Mouse (Mus musculus) ES-E14 (cell line): ENCODE measurements around the gene Krt8. TPM values are rescaled to one million over a fixed set of nuclear protein-coding genes. Genes with fewer than 3 reads are reported as not detected.

Experiments
- DNase-seq: peaks from one replicate; pipeline ENCODE4 v3.0.0-alpha.2; 2013; ENCODE audit warnings: low read depth, low spot score
- H3K27ac ChIP-seq: 2 replicates; pipeline ENCODE4 v1.5.1; 2012; ENCODE audit warnings: low read depth, mild to moderate bottlenecking, low read length, moderate library complexity, mixed read lengths; ENCODE audit not compliant: poor library complexity, insufficient read depth, severe bottlenecking
- H3K36me3 ChIP-seq: 2 replicates; pipeline ENCODE4 v1.6.1; 2012; ENCODE audit warnings: mild to moderate bottlenecking, low read length, moderate library complexity, mixed read lengths; ENCODE audit not compliant: control insufficient read depth, poor library complexity, insufficient read depth, severe bottlenecking
- H3K4me1 ChIP-seq, 2 experiments: fragments of 150-350 bp in 1 of 2; sonication (generic) in 1 of 2; 2 replicates each; pipeline ENCODE4 v1.6.1; 2012; ENCODE audit warnings: low read length in 2 of 2, mild to moderate bottlenecking in 1 of 2, mixed read lengths in 1 of 2; ENCODE audit not compliant: control insufficient read depth in 2 of 2, insufficient read depth in 2 of 2, poor library complexity in 1 of 2
- H3K4me3 ChIP-seq, 2 experiments: fragments of 150-350 bp in 1 of 2; sonication (generic) in 1 of 2; 2 replicates each; pipeline ENCODE4 v1.5.1; 2012; ENCODE audit warnings: low read length in 2 of 2, low read depth in 1 of 2, mild to moderate bottlenecking in 1 of 2, mixed read lengths in 1 of 2; ENCODE audit not compliant: insufficient read depth in 1 of 2, poor library complexity in 1 of 2, severe bottlenecking in 1 of 2
- H3K9ac ChIP-seq: 2 replicates; pipeline ENCODE4 v1.6.1; 2012; ENCODE audit warnings: low read depth, mild to moderate bottlenecking, low read length, mixed read lengths; ENCODE audit not compliant: poor library complexity, insufficient read depth, severe bottlenecking
- H3K9me3 ChIP-seq: fragments of 150-350 bp; sonication (generic); 2 replicates; pipeline ENCODE4 v1.6.1; 2012; ENCODE audit warnings: low read depth, mild to moderate bottlenecking, low read length; ENCODE audit not compliant: control insufficient read depth, insufficient read depth
- CHD2 ChIP-seq: IDR thresholded peaks from 2 replicates; pipeline ENCODE4 v1.6.1; 2014; ENCODE audit warnings: mild to moderate bottlenecking, low read depth, low read length, inconsistent platforms
- HCFC1 ChIP-seq: IDR thresholded peaks from 2 replicates; pipeline ENCODE4 v1.6.1; 2012; ENCODE audit warnings: low read length, inconsistent platforms, borderline replicate concordance; ENCODE audit not compliant: insufficient read depth
- MAFK ChIP-seq: IDR thresholded peaks from 2 replicates; pipeline ENCODE4 v1.6.1; 2014; ENCODE audit warnings: mild to moderate bottlenecking, low read depth, low read length, inconsistent platforms; ENCODE audit not compliant: insufficient read depth
- ZC3H11A ChIP-seq: IDR thresholded peaks from 2 replicates; pipeline ENCODE4 v1.6.1; 2012; ENCODE audit warnings: low read depth, mild to moderate bottlenecking, inconsistent platforms, low read length, borderline replicate concordance
- ZNF384 ChIP-seq: IDR thresholded peaks from 2 replicates; pipeline ENCODE4 v1.6.1; 2012; ENCODE audit warnings: low read depth, low read length, inconsistent platforms
- in situ Hi-C, 2 experiments: fragments of 600-800 bp; cut with MboI; formaldehyde crosslinking; loops; one replicate each; pipeline ENCODE4 v1.15.1; 2025; ENCODE audit warnings: low sequenced_read_pairs in 2 of 2, inconsistent platforms in 1 of 2; ENCODE audit not compliant: unreplicated experiment in 2 of 2
- total RNA-seq: library from RNA; depleted of rRNA; stranded (reverse); fragments of 300-350 nt; gene quantifications from 2 replicates; pipeline ENCODE4 v1.2.3, GENCODE M21; 2012

Krt8 gene
- total RNA-seq, 1 experiment: 451 TPM

GRCm38 (mm10) chr15:101984746-101985145, 19.5 kb downstream of the Krt8 start:
- H3K27ac ChIP-seq: no peak overlapping the region
- no peak overlapping the region for H3K4me3 ChIP-seq
- H3K9me3 ChIP-seq: no peaks in the 10 kb centered on the region
- no peaks in the 10 kb centered on the region for H3K36me3 ChIP-seq
- in situ Hi-C loops: loop anchor here (5.0 to 25.0 kb wide), 3 partner anchors 78 to 650 kb away; no protein-coding TSS in a partner anchor
- peaks cover 0 to 10% of the 10 kb centered on the region in 2 experiments; a peak in 1 of 4 replicates for H3K4me1 ChIP-seq
- no peak overlapping the region for H3K9ac ChIP-seq
- no peak for TF ChIP-seq HCFC1
- TF ChIP-seq ZNF384: no peak
- TF ChIP-seq MAFK: no peak
- DNase-seq: no peak

GRCm38 (mm10) chr15:101983949-101984601, 20.2 kb downstream of the Krt8 start:
- peak overlapping the region; percentile 64 for H3K9ac ChIP-seq
- H3K27ac ChIP-seq: peak overlapping the region; percentile 74; the same call in 1 of the 2 replicates
- in situ Hi-C loops: loop anchor here (10.0 to 25.0 kb wide), 2 partner anchors 647 to 649 kb away; no protein-coding TSS in a partner anchor
- no peaks in the 10 kb centered on the region for H3K36me3 ChIP-seq
- H3K4me1 ChIP-seq: peaks cover 0 to 10% of the 10 kb centered on the region in 2 experiments; a peak in 1 of 4 replicates
- H3K4me3 ChIP-seq: peak overlapping the region; percentile 32 to 44; a peak in 3 of 4 replicates
- TF ChIP-seq ZC3H11A: peak; percentile 97
- TF ChIP-seq MAFK: no peak
- TF ChIP-seq CHD2: peak; percentile 81
- peak; percentile 22; the same call in 1 of the 2 replicates for TF ChIP-seq HCFC1
- TF ChIP-seq ZNF384: peak; percentile 82
- H3K9me3 ChIP-seq: no peaks in the 10 kb centered on the region
- peak; percentile 98 for DNase-seq

- H3K4me3 ChIP-seq: peak overlapping the region in 1 of 2 experiments; percentile 15; a peak in 1 of 4 replicates
- in situ Hi-C loops: loop anchor here (10.0 to 25.0 kb wide), 2 partner anchors 646 to 649 kb away; no protein-coding TSS in a partner anchor
- DNase-seq: no peak
- H3K27ac ChIP-seq: no peak overlapping the region
- no peaks in the 10 kb centered on the region for H3K36me3 ChIP-seq
- no peaks in the 10 kb centered on the region for H3K9me3 ChIP-seq
- TF ChIP-seq ZNF384 (no peak), MAFK (no peak), ZC3H11A (no peak), CHD2 (no peak), HCFC1 (no peak)
- peak overlapping the region; percentile 64 for H3K9ac ChIP-seq
- peaks cover 0 to 8% of the 10 kb centered on the region in 2 experiments; a peak in 1 of 4 replicates for H3K4me1 ChIP-seq
These were observed 20.9 kb downstream of the Krt8 start for GRCm38 (mm10) chr15:101983315-101983948.

- in situ Hi-C loops: loop anchor here (10.0 to 25.0 kb wide), 2 partner anchors 644 to 646 kb away; no protein-coding TSS in a partner anchor
- H3K9me3 ChIP-seq: no peaks in the 10 kb centered on the region
- no peak for DNase-seq
- TF ChIP-seq ZNF384 (no peak), ZC3H11A (no peak), CHD2 (no peak), MAFK (no peak), HCFC1 (no peak)
- no peaks in the 10 kb centered on the region for H3K36me3 ChIP-seq
- no peak overlapping the region for H3K27ac ChIP-seq
- peaks cover 2 to 16% of the 10 kb centered on the region in 2 experiments; a peak in 1 of 4 replicates for H3K4me1 ChIP-seq
- no peak overlapping the region for H3K9ac ChIP-seq
- H3K4me3 ChIP-seq: no peak overlapping the region
These were observed 23.4 kb downstream of the Krt8 start for GRCm38 (mm10) chr15:101980849-101981248.
